10 mouse cellular contexts compared by ENCODE assay signal in genomic region chr19:3709013-3709787, GRCm38 (mm10). TPM values are rescaled to one million over a fixed set of nuclear protein-coding genes. Genes with fewer than 3 reads are reported as not detected.
DNase-seq lines count a peak whose midpoint lies in the region; ATAC-seq and TF ChIP-seq lines count a peak whose summit lies in the region.
"Had no signal": no experiment of that assay in that cellular context is flagged by ENCODE, and none has a peak within 500 bp of the region (broad histone marks: within the 10 kb centered on the region; RNA-seq: fewer than 3 reads in every experiment).

No protein-coding gene starts in this region.

- H3K4me2 ChIP-seq in liver, postnatal 0 days (ENCODE audit: low read depth, low read length) = peak overlapping the region; percentile 86

- peak overlapping the region; percentile 87 for H3K9ac ChIP-seq in liver, postnatal 0 days (replicated peaks)

- TF ChIP-seq CTCF in C2C12 (IDR thresholded peaks at IDR 0.05; ENCODE audit: control insufficient read depth, insufficient read depth, insufficient read length) = no peak
- TF ChIP-seq CTCF in liver, postnatal 0 days (IDR thresholded peaks at IDR 0.05; ENCODE audit: low read depth) = no peak

- H3K4me1 ChIP-seq in erythroblast, embryonic 14.5 days (ENCODE audit: control insufficient read depth) = peaks cover 45% of the 10 kb centered on the region
- peaks cover 8% of the 10 kb centered on the region for H3K4me1 ChIP-seq in liver, postnatal 0 days (ENCODE audit: insufficient read depth)

- H3K79me3 ChIP-seq in C2C12 (ENCODE audit: low read depth) = peaks cover 41% of the 10 kb centered on the region

- H3K9me3 ChIP-seq in erythroblast, embryonic 14.5 days (ENCODE audit: control insufficient read depth, low read length) = no peaks in the 10 kb centered on the region
- no peaks in the 10 kb centered on the region for H3K9me3 ChIP-seq in liver, postnatal 0 days (ENCODE audit: low read length)

- no peak for DNase-seq in liver, postnatal 0 days
- no peak for DNase-seq in ovary, postnatal 10 days (ENCODE audit: low spot score)
- no peak for DNase-seq in ovary, adult 18-20 months (ENCODE audit: low spot score)
- DNase-seq in layer of hippocampus, adult 9-11 months = no peak
- DNase-seq: kidney, adult 9 months; right cerebral cortex, postnatal 25 days had no signal

- peak overlapping the region; percentile 98 for H3ac ChIP-seq in C2C12 (ENCODE audit: control insufficient read depth, insufficient read length, low read depth)

- no peaks in the 10 kb centered on the region for H3K27me3 ChIP-seq in erythroblast, embryonic 14.5 days (ENCODE audit: control insufficient read depth)
- no peaks in the 10 kb centered on the region for H3K27me3 ChIP-seq in C2C12 (ENCODE audit: control insufficient read depth, insufficient read depth, insufficient read length)
- H3K27me3 ChIP-seq in liver, postnatal 0 days (ENCODE audit: insufficient read depth, low read length) = no peaks in the 10 kb centered on the region

- peak overlapping the region; percentile 98 for H3K27ac ChIP-seq in liver, postnatal 0 days (ENCODE audit: low read depth)

- peak; percentile 89 for TF ChIP-seq EP300 in liver, postnatal 0 days (IDR thresholded peaks at IDR 0.05; ENCODE audit: low read depth)

- 30% methylated on average over 10 of the region's 10 CpGs for WGBS in liver, postnatal 0 days (ENCODE audit: insufficient replicate concordance)

- peaks cover 25% of the 10 kb centered on the region for H3K36me3 ChIP-seq in erythroblast, embryonic 14.5 days (ENCODE audit: control insufficient read depth)
- peaks cover 7% of the 10 kb centered on the region for H3K36me3 ChIP-seq in C2C12 (ENCODE audit: control insufficient read depth, insufficient read depth)
- H3K36me3 ChIP-seq in liver, postnatal 0 days (replicated peaks; ENCODE audit: insufficient read depth, low read length) = peaks cover 3% of the 10 kb centered on the region; the same call in 1 of the 2 replicates

- H3K4me3 ChIP-seq in erythroblast, embryonic 14.5 days (replicated peaks) = peak overlapping the region; percentile 92
- peak overlapping the region; percentile 64 for H3K4me3 ChIP-seq in C2C12 (ENCODE audit: insufficient read depth, poor library complexity, severe bottlenecking)
- peak overlapping the region; percentile 72 for H3K4me3 ChIP-seq in liver, postnatal 0 days (ENCODE audit: low read depth, low read length)

- no peak for ATAC-seq in erythroblast, adult 5-6 weeks (replicated peaks; ENCODE audit: low FRiP score, poor library complexity, severe bottlenecking)
- peak; percentile 21; the same call in 1 of the 2 replicates for ATAC-seq in granulocyte monocyte progenitor cell, adult 5-6 weeks (replicated peaks; ENCODE audit: poor library complexity, severe bottlenecking)
- peak; percentile 65 for ATAC-seq in liver, postnatal 0 days

- H3K79me2 ChIP-seq in C2C12 (ENCODE audit: control insufficient read depth, insufficient read depth) = peaks cover 61% of the 10 kb centered on the region

TF ChIP-seq in C2C12, 6 proteins besides CTCF, POLR2A, EP300 and RAD21:
- TF ChIP-seq MYOD1 (IDR thresholded peaks at IDR 0.05; ENCODE audit: control insufficient read depth, insufficient read length, low read depth) = no peak
- no peak for TF ChIP-seq USF1 (IDR thresholded peaks at IDR 0.05; ENCODE audit: low read depth)
- no peak for TF ChIP-seq FOSL1 (IDR thresholded peaks at IDR 0.05; ENCODE audit: insufficient read depth, low read length, poor library complexity, severe bottlenecking)
- TF ChIP-seq MAX (IDR thresholded peaks at IDR 0.05) = no peak
- no peak for TF ChIP-seq MYOG (IDR thresholded peaks at IDR 0.05; ENCODE audit: control insufficient read depth, extremely low read depth, insufficient read length)
- no peak for TF ChIP-seq CEBPB (IDR thresholded peaks at IDR 0.05; ENCODE audit: low read depth)

RNA-seq across cellular contexts. Expression of gene 1810055G02Rik, which starts 1.1 kb away (rescaled TPM):
- 0.99 and 1.6 TPM in 2 replicates for polyA plus RNA-seq in erythroblast, embryonic 14.5 days (2012)
- 8.3 and 8.6 TPM in 2 replicates for total RNA-seq in erythroblast, adult 5-6 weeks (2015; ENCODE audit: low replicate concordance)
- total RNA-seq in erythroblast, adult 5-6 weeks (2017; ENCODE audit: low replicate concordance) = 2.5 and 4.0 TPM in 2 replicates
- polyA plus RNA-seq in C2C12 (2012; fragmentation: generic; extraction: Trizol) = 61.9 TPM
- 10.0 and 13.4 TPM in 2 replicates for total RNA-seq in granulocyte monocyte progenitor cell, adult 5-6 weeks (2014; fragmentation: Nextera tagmentation)
- total RNA-seq in granulocyte monocyte progenitor cell, adult 5-6 weeks (2017) = 4.5 and 9.0 TPM in 2 replicates
- 48.2 and 52.7 TPM in 2 replicates for polyA plus RNA-seq in liver, postnatal 0 days (2015; fragmentation: Nextera tagmentation; extraction: Ambion mirVana)

RNA-seq across cellular contexts. Expression of gene Lrp5, which starts 22.8 kb away (rescaled TPM):
- polyA plus RNA-seq in erythroblast, embryonic 14.5 days (2012) = 0.25 and 0.41 TPM in 2 replicates
- 3.8 and 4.4 TPM in 2 replicates for total RNA-seq in erythroblast, adult 5-6 weeks (2015; ENCODE audit: low replicate concordance)
- 2.7 and 2.8 TPM in 2 replicates for total RNA-seq in erythroblast, adult 5-6 weeks (2017; ENCODE audit: low replicate concordance)
- 33.8 TPM for polyA plus RNA-seq in C2C12 (2012; fragmentation: generic; extraction: Trizol)
- 28.0 and 36.6 TPM in 2 replicates for total RNA-seq in granulocyte monocyte progenitor cell, adult 5-6 weeks (2014; fragmentation: Nextera tagmentation)
- total RNA-seq in granulocyte monocyte progenitor cell, adult 5-6 weeks (2017) = 12.5 and 15.1 TPM in 2 replicates
- 2.7 and 3.6 TPM in 2 replicates for polyA plus RNA-seq in liver, postnatal 0 days (2015; fragmentation: Nextera tagmentation; extraction: Ambion mirVana)

RNA-seq across cellular contexts. Expression of gene Kmt5b, which starts 58.0 kb away (rescaled TPM):
- polyA plus RNA-seq in erythroblast, embryonic 14.5 days (2012) = 0.24 and 0.52 TPM in 2 replicates
- 21.3 and 35.0 TPM in 2 replicates for total RNA-seq in erythroblast, adult 5-6 weeks (2015; ENCODE audit: low replicate concordance)
- 40.5 and 58.8 TPM in 2 replicates for total RNA-seq in erythroblast, adult 5-6 weeks (2017; ENCODE audit: low replicate concordance)
- 5.6 TPM for polyA plus RNA-seq in C2C12 (2012; fragmentation: generic; extraction: Trizol)
- 28.2 and 38.5 TPM in 2 replicates for total RNA-seq in granulocyte monocyte progenitor cell, adult 5-6 weeks (2014; fragmentation: Nextera tagmentation)
- 37.0 and 41.4 TPM in 2 replicates for total RNA-seq in granulocyte monocyte progenitor cell, adult 5-6 weeks (2017)
- 4.7 and 6.2 TPM in 2 replicates for polyA plus RNA-seq in liver, postnatal 0 days (2015; fragmentation: Nextera tagmentation; extraction: Ambion mirVana)

Comparison
In these comparisons a context has a peak if more than half of its experiments do, and no peak if none do; other contexts are left out.
1. RNA of gene 1810055G02Rik, which starts 1.1 kb away (polyA plus RNA-seq): 61.9 TPM in C2C12 (single experiment) and 48.2 to 52.7 TPM in liver, postnatal 0 days; 0.99 to 1.6 TPM in erythroblast, embryonic 14.5 days; every median in the first group is over 10 times any median in the second.
2. Peak in every context shown above with its lines, with median percentiles within 50 percentile points of each other: H3K4me3 ChIP-seq.